Mouse (Mus musculus): ENCODE data around the gene Myocd.

Myocd gene

GRCm38 (mm10) chr11:65153006-65153405 is 116.8 kb downstream of the Myocd start:
- Histone ChIP-seq H3K27me3 (ENCODE audit: insufficient read depth, low read length) (no peaks in the 10 kb centered on the region), H3K9me3 (ENCODE audit: low read length) (no peaks in the 10 kb centered on the region), H3K4me3 (replicated peaks; ENCODE audit: low read length) (no peak overlapping the region), H3K4me1 (replicated peaks; ENCODE audit: low read depth, low read length) (peaks cover 35% of the 10 kb centered on the region), H3K36me3 (ENCODE audit: insufficient read depth, low read length) (peaks cover 14% of the 10 kb centered on the region)
- TF ChIP-seq CTCF (conservative IDR thresholded peaks at IDR 0.05; ENCODE audit: low read length) (no peak), POU5F1 (IDR thresholded peaks at IDR 0.05; ENCODE audit: borderline replicate concordance, low read length) (no peak), NANOG (IDR thresholded peaks at IDR 0.05; ENCODE audit: borderline replicate concordance, low read length) (no peak)

GRCm38 (mm10) chr11:65148441-65148840 is 121.3 kb downstream of the Myocd start:
- TF ChIP-seq POU5F1 (IDR thresholded peaks at IDR 0.05; ENCODE audit: borderline replicate concordance, low read length) = no peak
- no peak for TF ChIP-seq NANOG (IDR thresholded peaks at IDR 0.05; ENCODE audit: borderline replicate concordance, low read length)
- TF ChIP-seq CTCF (conservative IDR thresholded peaks at IDR 0.05; ENCODE audit: low read length) = no peak
- Histone ChIP-seq H3K4me3 (replicated peaks; ENCODE audit: low read length) (no peak overlapping the region), H3K27me3 (ENCODE audit: insufficient read depth, low read length) (no peaks in the 10 kb centered on the region), H3K4me1 (replicated peaks; ENCODE audit: low read depth, low read length) (peaks cover 57% of the 10 kb centered on the region), H3K9me3 (ENCODE audit: low read length) (no peaks in the 10 kb centered on the region), H3K36me3 (ENCODE audit: insufficient read depth, low read length) (peaks cover 16% of the 10 kb centered on the region)

GRCm38 (mm10) chr11:65142838-65143417 is 126.9 kb downstream of the Myocd start:
- Histone ChIP-seq H3K4me1 (replicated peaks; ENCODE audit: low read depth, low read length) (peaks cover 53% of the 10 kb centered on the region), H3K36me3 (ENCODE audit: insufficient read depth, low read length) (0 out of 2 replicates have a peak, but pooled peaks cover 2% of the 10 kb centered on the region), H3K4me3 (replicated peaks; ENCODE audit: low read length) (no peak overlapping the region), H3K9me3 (ENCODE audit: low read length) (no peaks in the 10 kb centered on the region), H3K27me3 (ENCODE audit: insufficient read depth, low read length) (no peaks in the 10 kb centered on the region)
- TF ChIP-seq POU5F1 (IDR thresholded peaks at IDR 0.05; ENCODE audit: borderline replicate concordance, low read length) (no peak), NANOG (IDR thresholded peaks at IDR 0.05; ENCODE audit: borderline replicate concordance, low read length) (no peak), CTCF (conservative IDR thresholded peaks at IDR 0.05; ENCODE audit: low read length) (no peak)

- no peak overlapping the region for H3K4me3 ChIP-seq (replicated peaks; ENCODE audit: low read length)
- no peak for TF ChIP-seq NANOG (IDR thresholded peaks at IDR 0.05; ENCODE audit: borderline replicate concordance, low read length)
- TF ChIP-seq POU5F1 (IDR thresholded peaks at IDR 0.05; ENCODE audit: borderline replicate concordance, low read length) = no peak
- TF ChIP-seq CTCF (conservative IDR thresholded peaks at IDR 0.05; ENCODE audit: low read length) = no peak
- no peaks in the 10 kb centered on the region for H3K9me3 ChIP-seq (ENCODE audit: low read length)
- no peaks in the 10 kb centered on the region for H3K27me3 ChIP-seq (ENCODE audit: insufficient read depth, low read length)
- peaks cover 34% of the 10 kb centered on the region for H3K4me1 ChIP-seq (replicated peaks; ENCODE audit: low read depth, low read length)
- peaks cover 6% of the 10 kb centered on the region for H3K36me3 ChIP-seq (ENCODE audit: insufficient read depth, low read length)
These were observed 130.8 kb downstream of the Myocd start for GRCm38 (mm10) chr11:65139030-65139429.

GRCm38 (mm10) chr11:65137145-65137652 is 132.6 kb downstream of the Myocd start:
- no peaks in the 10 kb centered on the region for H3K9me3 ChIP-seq (ENCODE audit: low read length)
- peaks cover 20% of the 10 kb centered on the region for H3K4me1 ChIP-seq (replicated peaks; ENCODE audit: low read depth, low read length)
- H3K27me3 ChIP-seq (ENCODE audit: insufficient read depth, low read length) = no peaks in the 10 kb centered on the region
- H3K36me3 ChIP-seq (ENCODE audit: insufficient read depth, low read length) = peaks cover 6% of the 10 kb centered on the region
- H3K4me3 ChIP-seq (replicated peaks; ENCODE audit: low read length) = no peak overlapping the region
- TF ChIP-seq CTCF (conservative IDR thresholded peaks at IDR 0.05; ENCODE audit: low read length) (no peak), NANOG (IDR thresholded peaks at IDR 0.05; ENCODE audit: borderline replicate concordance, low read length) (no peak), POU5F1 (IDR thresholded peaks at IDR 0.05; ENCODE audit: borderline replicate concordance, low read length) (no peak)

DNA sequence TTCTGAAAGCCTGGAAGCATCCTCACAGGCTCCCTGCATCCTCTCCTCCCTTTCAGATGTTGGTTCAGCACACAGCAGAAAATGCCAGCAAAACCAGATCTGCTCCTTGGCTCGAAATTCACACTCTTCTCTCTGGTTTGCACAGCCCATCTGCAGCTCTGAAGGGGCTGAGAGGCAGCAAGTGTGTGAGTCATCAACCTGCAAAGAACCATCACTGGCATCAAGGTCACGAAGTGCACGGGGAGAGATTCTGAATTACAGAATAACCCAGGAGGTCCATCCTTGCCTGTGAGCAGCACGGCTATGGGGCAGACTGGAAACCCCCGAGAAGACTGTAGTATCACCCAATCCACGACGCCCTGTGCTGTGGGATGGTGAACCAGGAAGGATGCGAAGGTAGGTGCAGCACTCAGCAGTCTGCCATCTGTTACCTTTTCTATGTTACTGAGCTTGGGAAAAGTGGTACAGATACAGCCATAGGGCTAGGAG is 134.5 kb downstream of the Myocd start:
- TF ChIP-seq CTCF (conservative IDR thresholded peaks at IDR 0.05; ENCODE audit: low read length) (no peak), POU5F1 (IDR thresholded peaks at IDR 0.05; ENCODE audit: borderline replicate concordance, low read length) (no peak), NANOG (IDR thresholded peaks at IDR 0.05; ENCODE audit: borderline replicate concordance, low read length) (no peak)
- Histone ChIP-seq H3K4me1 (replicated peaks; ENCODE audit: low read depth, low read length) (peaks cover 24% of the 10 kb centered on the region), H3K9me3 (ENCODE audit: low read length) (no peaks in the 10 kb centered on the region), H3K27me3 (ENCODE audit: insufficient read depth, low read length) (no peaks in the 10 kb centered on the region), H3K4me3 (replicated peaks; ENCODE audit: low read length) (no peak overlapping the region), H3K36me3 (ENCODE audit: insufficient read depth, low read length) (peaks cover 6% of the 10 kb centered on the region)

GRCm38 (mm10) chr11:65133661-65134060 is 136.1 kb downstream of the Myocd start:
- peaks cover 24% of the 10 kb centered on the region for H3K4me1 ChIP-seq (replicated peaks; ENCODE audit: low read depth, low read length)
- no peak for TF ChIP-seq POU5F1 (IDR thresholded peaks at IDR 0.05; ENCODE audit: borderline replicate concordance, low read length)
- no peak for TF ChIP-seq CTCF (conservative IDR thresholded peaks at IDR 0.05; ENCODE audit: low read length)
- TF ChIP-seq NANOG (IDR thresholded peaks at IDR 0.05; ENCODE audit: borderline replicate concordance, low read length) = no peak
- no peaks in the 10 kb centered on the region for H3K27me3 ChIP-seq (ENCODE audit: insufficient read depth, low read length)
- no peak overlapping the region for H3K4me3 ChIP-seq (replicated peaks; ENCODE audit: low read length)
- H3K36me3 ChIP-seq (ENCODE audit: insufficient read depth, low read length) = peaks cover 6% of the 10 kb centered on the region
- no peaks in the 10 kb centered on the region for H3K9me3 ChIP-seq (ENCODE audit: low read length)

DNA sequence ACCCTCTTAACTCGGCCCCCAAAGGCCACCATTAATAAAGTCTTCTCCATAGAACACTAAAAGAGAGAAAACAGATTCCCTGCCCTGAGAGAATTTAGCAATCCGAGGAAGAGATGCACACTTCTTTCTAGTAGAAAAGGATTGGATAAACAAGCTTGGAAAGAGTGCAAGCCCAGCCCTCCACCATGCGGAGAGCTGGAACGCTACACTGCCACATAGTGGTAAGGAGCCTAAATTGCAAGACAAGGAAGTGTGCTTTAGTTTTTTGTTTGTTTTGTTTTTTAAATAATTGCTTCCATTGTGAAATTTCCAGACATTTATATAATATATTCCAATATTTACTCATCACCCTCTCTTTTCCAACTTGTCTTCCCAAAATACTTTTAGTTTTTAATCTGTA is 140.7 kb downstream of the Myocd start:
- TF ChIP-seq POU5F1 (IDR thresholded peaks at IDR 0.05; ENCODE audit: borderline replicate concordance, low read length) (no peak), CTCF (conservative IDR thresholded peaks at IDR 0.05; ENCODE audit: low read length) (peak; percentile 78), NANOG (IDR thresholded peaks at IDR 0.05; ENCODE audit: borderline replicate concordance, low read length) (no peak)
- H3K36me3 ChIP-seq (ENCODE audit: insufficient read depth, low read length) = no peaks in the 10 kb centered on the region
- H3K4me1 ChIP-seq (replicated peaks; ENCODE audit: low read depth, low read length) = peaks cover 56% of the 10 kb centered on the region
- no peak overlapping the region for H3K4me3 ChIP-seq (replicated peaks; ENCODE audit: low read length)
- H3K27me3 ChIP-seq (ENCODE audit: insufficient read depth, low read length) = no peaks in the 10 kb centered on the region
- H3K9me3 ChIP-seq (ENCODE audit: low read length) = no peaks in the 10 kb centered on the region

Data from E14TG2a.4 (cell line).